Mouse (Mus musculus): ENCODE measurements around the gene Inppl1. TPM values are rescaled to one million over a fixed set of nuclear protein-coding genes. Genes with fewer than 3 reads are reported as not detected.

The Inppl1 gene
- 19.1 and 19.4 TPM in 2 replicates for polyA plus RNA-seq (2015; fragmentation: Nextera tagmentation; extraction: Ambion mirVana)

DNA sequence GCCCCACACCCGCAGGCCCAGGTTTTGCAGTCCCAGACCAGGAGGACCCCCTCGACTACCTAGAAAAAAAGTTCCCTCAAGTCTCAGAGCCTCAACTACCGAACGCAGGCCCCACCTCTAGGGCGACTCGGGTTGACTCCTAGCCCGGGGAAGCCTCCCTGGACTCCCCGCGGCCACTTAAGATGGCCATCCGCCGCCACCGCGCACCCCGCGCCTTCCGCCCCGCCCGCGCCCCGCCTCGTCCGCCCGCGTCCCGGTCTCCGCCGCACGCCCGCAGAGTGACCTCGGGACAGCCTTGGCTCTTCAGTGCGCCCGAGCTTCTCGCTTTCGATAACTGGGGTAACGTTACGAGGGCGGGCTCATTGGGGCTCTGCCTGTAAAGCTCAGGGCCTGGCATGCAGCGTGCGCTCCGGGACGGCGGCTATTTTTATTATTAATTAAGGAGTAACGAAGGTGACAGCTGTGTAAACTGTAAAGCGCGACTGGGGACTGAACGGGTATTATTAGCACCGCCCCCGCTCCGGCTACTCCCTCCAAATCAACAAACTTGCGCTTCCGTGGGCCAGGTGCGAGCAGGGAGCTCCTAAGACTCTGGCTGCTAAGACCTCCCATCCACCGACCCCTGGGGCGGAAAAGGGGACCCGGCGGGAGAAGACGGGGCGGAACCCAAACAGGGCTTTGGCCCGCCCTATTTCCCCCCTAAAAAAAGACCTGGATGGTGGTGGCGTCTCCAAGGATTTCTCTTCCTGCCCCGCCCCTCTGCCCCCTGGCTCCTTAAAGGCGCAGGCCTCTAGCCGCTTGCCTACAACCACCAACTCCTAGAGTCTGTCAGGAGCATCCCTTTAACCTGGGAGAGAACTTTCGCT lies at the start of gene Inppl1:
Gene Inppl1 (minus strand): TSS at position 624 of the 866 bp plus-strand sequence.

DNA sequence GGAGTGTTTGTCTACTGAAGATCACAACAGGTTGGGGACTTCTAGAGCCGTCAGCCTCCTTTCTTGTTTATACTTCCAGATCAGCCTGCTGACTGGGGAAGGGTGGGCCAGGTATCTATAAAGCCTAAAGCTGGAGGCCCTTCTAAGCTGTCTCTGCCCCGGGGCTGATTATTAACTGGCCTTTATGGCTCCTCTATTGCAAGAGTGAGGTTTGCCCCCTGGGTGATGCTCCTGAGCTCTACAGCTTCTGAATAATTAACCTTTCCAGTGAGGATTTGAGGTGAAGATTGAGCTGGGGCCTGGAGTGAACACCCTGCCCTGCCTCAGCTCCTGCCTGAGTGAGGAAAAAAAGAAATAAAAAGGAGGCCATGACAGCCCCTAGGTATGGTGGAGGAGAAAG lies 32.6 kb upstream of the Inppl1 start, which contains the start of gene Folr1:
Gene Folr1 (minus strand): TSS at position 160 of the 400 bp plus-strand sequence.

DNA sequence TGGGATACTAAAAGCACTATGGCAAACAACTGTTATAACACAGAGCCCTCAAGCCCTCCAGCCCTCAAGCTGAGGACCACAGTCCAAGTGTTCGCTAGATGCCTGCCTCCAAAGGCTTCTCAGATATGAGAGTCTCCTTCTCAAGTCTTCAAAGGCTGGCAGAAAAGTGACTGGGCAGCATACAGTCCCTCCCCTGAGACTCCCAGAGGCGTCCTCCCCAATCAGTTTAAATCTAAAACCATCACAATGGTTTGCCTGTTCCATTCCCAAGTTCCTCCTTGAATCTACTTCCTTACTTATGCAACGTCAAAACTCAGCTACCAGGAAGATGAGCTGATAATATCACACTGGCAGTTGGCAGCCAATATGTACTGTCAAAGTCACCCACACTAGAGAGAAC lies 25.4 kb upstream of the Inppl1 start, which contains the start of gene Anapc15:
Gene Anapc15 (plus strand): TSS at position 301 of the 400 bp plus-strand sequence.

DNA sequence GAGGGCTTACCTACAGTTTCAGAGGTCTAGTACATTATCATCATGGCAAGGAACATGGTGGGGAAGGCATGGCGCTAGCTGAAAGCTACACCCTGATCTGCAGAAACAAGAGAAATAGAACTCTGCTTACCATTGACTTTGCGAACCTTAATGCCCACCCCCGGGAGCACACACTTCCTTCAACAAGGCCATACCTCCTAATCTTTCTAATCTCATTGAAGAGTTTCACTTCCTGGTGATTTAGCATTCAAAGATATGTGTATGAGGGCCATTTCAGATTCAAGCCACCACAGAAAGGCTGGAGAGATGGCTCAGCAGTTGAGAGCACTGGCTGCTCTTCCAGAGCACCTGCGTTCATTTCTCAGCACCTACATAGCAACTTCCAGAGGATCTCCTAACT lies 19.1 kb upstream of the Inppl1 start, which contains the start of gene Folr2:
Gene Folr2 (minus strand): TSS at position 101 of the 400 bp plus-strand sequence.

DNA sequence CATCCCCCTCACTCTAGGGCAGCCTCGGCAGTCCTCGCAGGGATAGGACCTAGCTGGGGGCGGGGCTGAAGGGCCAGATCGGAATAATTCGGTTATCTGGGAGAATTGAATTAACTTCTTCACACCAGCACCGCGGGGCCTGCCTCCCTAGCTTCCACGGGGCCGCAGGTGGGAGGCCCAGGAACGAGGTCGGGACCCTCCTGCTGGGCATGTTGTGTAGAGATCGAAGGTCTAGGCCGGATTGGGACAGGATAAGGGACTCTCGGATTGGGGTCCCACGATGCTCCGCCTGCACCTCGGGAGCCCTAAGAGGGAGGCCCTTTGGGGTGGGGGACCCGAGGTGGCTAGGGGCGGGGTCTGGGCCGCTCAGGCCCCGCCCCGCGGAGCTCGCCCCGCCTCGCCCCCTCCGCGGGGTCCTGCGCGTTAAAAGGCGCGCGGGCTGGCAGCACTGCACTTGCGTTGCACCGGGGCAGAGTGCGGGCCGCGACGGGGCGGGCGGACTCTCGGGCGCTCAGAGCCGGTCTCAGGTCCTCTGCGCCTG lies 20.1 kb downstream of the Inppl1 start, which contains the start of gene Phox2a:
Gene Phox2a (plus strand): TSS at position 453 of the 541 bp plus-strand sequence.

Small RNAs within 50 kb of the gene (microRNA-seq; reads per million reads assigned to microRNA genes)
- gene Gm22655: not detected

Other genes with a start within 250 kb of the Inppl1 start
- 32.5 and 35.0 TPM in 2 replicates for gene Clpb, start 174.6 kb downstream of the Inppl1 start, polyA plus RNA-seq (2015; fragmentation: Nextera tagmentation; extraction: Ambion mirVana)
- 2.4 and 2.5 TPM in 2 replicates for gene Phox2a, start 19.9 kb downstream of the Inppl1 start, polyA plus RNA-seq (2015; fragmentation: Nextera tagmentation; extraction: Ambion mirVana)
- gene Folr2, start 19.0 kb upstream of the Inppl1 start, polyA plus RNA-seq (2015; fragmentation: Nextera tagmentation; extraction: Ambion mirVana): 3.6 and 5.0 TPM in 2 replicates
- 48.7 and 57.7 TPM in 2 replicates for gene Anapc15, start 25.5 kb upstream of the Inppl1 start, polyA plus RNA-seq (2015; fragmentation: Nextera tagmentation; extraction: Ambion mirVana)
- gene Folr1, start 32.6 kb upstream of the Inppl1 start, polyA plus RNA-seq (2015; fragmentation: Nextera tagmentation; extraction: Ambion mirVana): 1.1 and 2.5 TPM in 2 replicates
- gene Lamtor1, start 67.7 kb upstream of the Inppl1 start, polyA plus RNA-seq (2015; fragmentation: Nextera tagmentation; extraction: Ambion mirVana): 166 and 177 TPM in 2 replicates
- gene Tomt, start 68.1 kb upstream of the Inppl1 start, polyA plus RNA-seq (2015; fragmentation: Nextera tagmentation; extraction: Ambion mirVana): not detected in 2 replicates
- 7.3 and 9.4 TPM in 2 replicates for gene Lrrc51, start 95.7 kb upstream of the Inppl1 start, polyA plus RNA-seq (2015; fragmentation: Nextera tagmentation; extraction: Ambion mirVana)
- gene Numa1, start 95.9 kb upstream of the Inppl1 start, polyA plus RNA-seq (2015; fragmentation: Nextera tagmentation; extraction: Ambion mirVana): 22.7 and 23.1 TPM in 2 replicates
- gene Il18bp, start 180.5 kb upstream of the Inppl1 start, polyA plus RNA-seq (2015; fragmentation: Nextera tagmentation; extraction: Ambion mirVana): 2.7 and 2.9 TPM in 2 replicates
- 27.7 and 28.9 TPM in 2 replicates for gene Rnf121, start 227.2 kb upstream of the Inppl1 start, polyA plus RNA-seq (2015; fragmentation: Nextera tagmentation; extraction: Ambion mirVana)
- 17.4 and 22.7 TPM in 2 replicates for gene Xndc1, start 227.3 kb upstream of the Inppl1 start, polyA plus RNA-seq (2015; fragmentation: Nextera tagmentation; extraction: Ambion mirVana)
- gene Xntrpc, start 227.5 kb upstream of the Inppl1 start, polyA plus RNA-seq (2015; fragmentation: Nextera tagmentation; extraction: Ambion mirVana): 0.59 and 0.78 TPM in 2 replicates
- gene Trpc2, start 244.9 kb upstream of the Inppl1 start, polyA plus RNA-seq (2015; fragmentation: Nextera tagmentation; extraction: Ambion mirVana): 0.08 TPM in 1 of 2 replicates, not detected in the other